Mouse (Mus musculus) cerebellum, adult 9-11 months (tissue): ENCODE measurements around the gene Nxph4.

Experiments used
- DNase-seq: peaks from one replicate; pipeline ENCODE4 v3.0.0; 2022

The Nxph4 gene

GRCm38 (mm10) chr10:127514764-127515163 is 19.6 kb downstream of the Nxph4 start, which contains the start of gene Ndufa4l2:
Gene Ndufa4l2, plus strand, starts transcription at chr10:127514967.
- DNase-seq: no peak

- DNase-seq: no peak
These were observed 20.2 kb downstream of the Nxph4 start for GRCm38 (mm10) chr10:127514111-127514698.

- DNase-seq: peak; percentile 75
These were observed 20.8 kb downstream of the Nxph4 start for GRCm38 (mm10) chr10:127513501-127514091.

- DNase-seq: peak; percentile 94
These were observed 21.5 kb downstream of the Nxph4 start for GRCm38 (mm10) chr10:127512813-127513212.

- no peak for DNase-seq
These were observed 22.1 kb downstream of the Nxph4 start for GRCm38 (mm10) chr10:127512307-127512666.

- DNase-seq: peak; percentile 94
These were observed 22.6 kb downstream of the Nxph4 start for GRCm38 (mm10) chr10:127511634-127512306.

GRCm38 (mm10) chr10:127510895-127511617 is 23.3 kb downstream of the Nxph4 start:
- peak; percentile 73 for DNase-seq

GRCm38 (mm10) chr10:127509837-127510701 is 24.3 kb downstream of the Nxph4 start:
- peak; percentile 79 for DNase-seq

- DNase-seq: peak; percentile 97
These were observed 25.1 kb downstream of the Nxph4 start for GRCm38 (mm10) chr10:127509051-127509836.

GRCm38 (mm10) chr10:127508239-127508638 is 26.1 kb downstream of the Nxph4 start:
- peak; percentile 89 for DNase-seq

GRCm38 (mm10) chr10:127500894-127501893 is 33.2 kb downstream of the Nxph4 start, which contains the start of gene Stac3:
Gene Stac3, plus strand, starts transcription at chr10:127501686.
- DNase-seq: no peak

- no peak for DNase-seq
These were observed 34.3 kb downstream of the Nxph4 start for GRCm38 (mm10) chr10:127500042-127500441.

GRCm38 (mm10) chr10:127499516-127499915 is 34.8 kb downstream of the Nxph4 start:
- no peak for DNase-seq

GRCm38 (mm10) chr10:127496156-127496555 is 38.2 kb downstream of the Nxph4 start:
- no peak for DNase-seq

- no peak for DNase-seq
These were observed 42.2 kb downstream of the Nxph4 start for GRCm38 (mm10) chr10:127492118-127492517.

- peak; percentile 59 for DNase-seq
These were observed 43.2 kb downstream of the Nxph4 start for GRCm38 (mm10) chr10:127491128-127491512.

- no peak for DNase-seq
These were observed 43.9 kb downstream of the Nxph4 start for GRCm38 (mm10) chr10:127490160-127491127.

GRCm38 (mm10) chr10:127488856-127489255 is 45.5 kb downstream of the Nxph4 start:
- DNase-seq: no peak

- no peak for DNase-seq
These were observed 49.1 kb downstream of the Nxph4 start for GRCm38 (mm10) chr10:127485235-127485634.
